Mouse (Mus musculus): ENCODE measurements around the gene Mthfr.
"Not testable (repeated sequence)": the region's sequence is repeated elsewhere in the genome, so short reads cannot be mapped to it uniquely, and the experiment has no call there.

Gene Mthfr

DNA sequence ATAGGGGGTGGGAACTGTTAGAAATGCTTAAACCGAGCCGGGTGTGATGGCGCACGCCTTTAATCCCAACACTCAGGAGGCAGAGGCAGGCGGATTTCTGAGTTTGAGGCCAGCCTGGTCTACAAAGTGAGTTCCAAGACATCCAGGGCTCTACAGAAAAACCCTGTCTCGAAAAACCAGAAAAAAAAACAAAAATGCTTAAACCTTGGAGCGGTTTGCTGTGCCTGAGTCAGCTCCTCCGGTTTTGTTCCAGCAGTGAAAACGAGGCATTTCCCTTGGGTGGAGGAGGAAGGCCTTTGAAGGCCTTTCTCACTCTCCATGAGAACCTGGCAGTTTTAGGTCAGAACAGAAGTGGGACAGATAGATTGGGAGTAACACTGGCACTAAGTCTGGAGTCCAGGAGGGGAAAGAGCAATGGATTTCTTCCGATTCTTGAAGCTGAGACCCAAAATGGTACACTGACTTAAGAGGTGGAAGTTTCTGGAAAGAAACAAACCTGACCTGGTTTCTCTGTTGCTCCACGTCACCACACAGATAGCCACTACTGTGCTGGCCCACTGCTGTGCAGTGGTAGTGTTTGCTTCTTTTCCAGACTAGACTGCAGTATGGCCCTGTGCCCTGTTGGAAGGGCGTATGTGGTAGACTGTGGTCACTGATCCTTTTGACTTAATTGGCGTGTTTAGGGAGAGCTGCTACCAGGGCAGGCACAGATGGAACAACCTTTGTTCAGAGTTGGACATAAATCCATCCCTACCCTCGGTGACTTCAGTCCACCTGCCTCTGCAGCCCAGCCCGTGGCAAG is 1.4 kb downstream of the Mthfr start:
- peak; percentile 37 for DNase-seq (ENCODE audit: low spot score)

DNA sequence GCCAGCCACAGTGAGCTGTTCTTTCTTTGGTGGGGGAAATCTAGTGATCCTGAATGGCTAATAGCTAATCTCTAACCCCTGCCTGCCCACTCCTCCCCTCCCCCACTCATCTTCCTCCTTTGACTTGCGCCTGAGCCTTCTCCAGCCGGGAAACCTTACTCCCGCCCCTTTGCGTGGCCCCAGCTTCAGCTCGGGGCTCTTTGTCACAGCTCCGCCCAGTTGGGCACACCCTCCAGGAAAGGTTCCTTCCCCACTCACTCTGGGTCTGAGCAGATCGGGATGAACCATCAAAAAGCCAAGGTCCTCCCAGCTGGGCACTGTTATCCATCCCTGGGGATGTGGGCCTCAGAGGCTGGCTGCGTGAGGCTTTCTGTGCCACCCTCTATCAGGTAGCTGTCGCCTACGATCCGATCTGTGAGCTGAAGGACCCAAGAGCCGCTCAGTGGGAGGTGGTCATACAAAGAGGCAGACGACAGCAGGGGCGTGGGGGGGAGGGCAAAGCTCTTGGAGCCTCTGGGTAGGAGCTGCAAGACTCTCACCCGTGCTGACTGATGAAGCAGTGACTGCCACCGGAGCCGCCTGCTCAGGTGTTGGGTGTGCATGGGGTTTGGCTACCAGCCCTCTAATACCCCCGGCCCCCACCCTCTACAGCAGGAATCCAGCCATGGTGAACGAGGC is 2.2 kb downstream of the Mthfr start:
- peak; percentile 70 for DNase-seq (ENCODE audit: low spot score)

GRCm38 (mm10) chr4:148041611-148042191 is 2.8 kb downstream of the Mthfr start:
- no peak for DNase-seq (ENCODE audit: low spot score)

DNA sequence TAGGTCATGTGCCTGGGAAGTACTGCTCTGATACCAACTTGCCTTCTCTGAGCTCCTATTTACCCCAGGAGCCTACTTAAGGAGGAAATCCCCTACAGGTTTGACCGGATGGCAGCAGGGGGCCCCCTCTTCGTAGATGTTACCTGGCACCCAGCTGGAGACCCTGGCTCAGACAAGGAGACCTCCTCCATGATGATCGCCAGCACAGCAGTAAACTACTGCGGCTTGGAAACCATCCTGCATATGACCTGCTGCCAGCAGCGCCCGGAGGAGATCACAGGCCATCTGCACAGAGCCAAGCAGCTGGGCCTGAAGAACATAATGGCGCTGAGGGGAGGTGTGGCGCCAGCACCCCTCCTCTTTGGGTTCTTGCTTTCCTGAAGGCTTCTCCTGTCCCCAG is 4.5 kb downstream of the Mthfr start:
- not testable (repeated sequence) for DNase-seq (ENCODE audit: low spot score)

DNA sequence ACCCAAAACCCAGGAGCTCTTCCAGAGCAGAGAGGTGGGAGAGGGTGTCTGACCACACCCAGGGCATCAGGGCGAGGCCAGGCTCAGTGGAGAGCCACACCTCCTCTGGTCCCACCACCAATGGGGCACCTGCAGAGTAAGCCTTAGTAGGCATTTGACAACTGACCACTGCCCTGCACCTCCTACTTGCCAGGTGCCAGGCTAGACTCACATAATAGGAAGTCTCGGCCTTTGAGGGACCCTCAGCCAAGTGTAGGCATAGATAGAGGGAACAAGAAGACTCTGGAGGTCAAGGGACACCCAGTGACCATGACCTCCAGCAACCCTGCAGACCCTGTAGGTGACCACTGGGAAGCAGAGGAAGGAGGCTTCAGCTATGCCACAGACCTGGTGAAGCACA is 5.2 kb downstream of the Mthfr start:
- no peak for DNase-seq (ENCODE audit: low spot score)

DNA sequence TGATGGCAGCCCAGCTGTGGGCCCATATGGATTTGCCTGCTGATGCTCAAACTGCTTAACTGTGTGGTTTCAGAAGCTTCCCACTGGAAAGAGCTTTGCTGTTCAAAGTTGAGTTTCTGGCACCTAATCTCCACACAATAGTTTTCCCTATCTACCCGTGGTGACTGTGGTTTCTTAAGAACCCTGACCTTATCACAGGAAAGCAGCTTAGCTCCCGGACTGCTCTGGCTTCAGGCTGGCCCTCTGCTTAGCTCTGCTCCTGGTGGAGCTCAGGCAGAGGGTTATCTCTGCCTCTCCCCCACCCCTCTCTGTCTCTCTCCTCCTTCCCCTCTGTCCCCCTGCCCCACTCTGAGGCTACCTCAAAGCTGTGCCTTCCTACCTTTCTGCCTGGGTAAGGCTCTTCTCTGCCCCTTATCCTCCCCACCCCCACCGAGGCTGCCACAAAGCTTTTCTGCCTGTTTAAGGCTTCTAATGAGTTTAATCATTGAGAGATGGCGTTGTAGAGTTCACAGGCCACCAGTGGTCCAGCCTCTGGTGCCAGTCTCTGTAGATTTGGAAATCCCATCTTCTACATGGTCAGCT is 7.7 kb downstream of the Mthfr start:
- DNase-seq (ENCODE audit: low spot score) = no peak

DNA sequence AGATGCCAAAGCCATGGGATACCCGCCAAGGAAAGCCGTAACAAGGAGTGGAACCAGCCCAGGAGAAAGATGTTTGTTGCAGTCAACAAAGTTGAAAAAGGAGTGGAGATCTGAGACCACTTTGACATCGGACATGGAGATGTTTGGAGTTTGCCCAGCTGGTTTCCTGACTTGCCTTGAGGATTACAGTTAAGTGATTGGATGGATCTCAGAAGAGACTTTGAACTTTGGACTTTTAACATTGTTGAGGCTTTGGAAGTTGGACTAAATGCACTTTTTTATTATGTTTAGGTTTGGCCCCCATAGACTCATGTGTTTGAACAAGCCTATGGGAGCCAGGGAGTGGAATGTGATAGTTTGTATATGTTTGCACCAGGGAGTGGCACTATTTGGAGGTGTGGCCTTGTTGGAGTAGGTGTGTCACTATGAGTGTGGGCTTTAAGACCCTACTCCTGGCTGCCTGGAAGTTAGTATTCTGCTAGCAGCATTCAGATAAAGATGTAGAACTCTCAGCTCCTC is 11.6 kb downstream of the Mthfr start:
- not testable (repeated sequence) for DNase-seq (ENCODE audit: low spot score)

DNA sequence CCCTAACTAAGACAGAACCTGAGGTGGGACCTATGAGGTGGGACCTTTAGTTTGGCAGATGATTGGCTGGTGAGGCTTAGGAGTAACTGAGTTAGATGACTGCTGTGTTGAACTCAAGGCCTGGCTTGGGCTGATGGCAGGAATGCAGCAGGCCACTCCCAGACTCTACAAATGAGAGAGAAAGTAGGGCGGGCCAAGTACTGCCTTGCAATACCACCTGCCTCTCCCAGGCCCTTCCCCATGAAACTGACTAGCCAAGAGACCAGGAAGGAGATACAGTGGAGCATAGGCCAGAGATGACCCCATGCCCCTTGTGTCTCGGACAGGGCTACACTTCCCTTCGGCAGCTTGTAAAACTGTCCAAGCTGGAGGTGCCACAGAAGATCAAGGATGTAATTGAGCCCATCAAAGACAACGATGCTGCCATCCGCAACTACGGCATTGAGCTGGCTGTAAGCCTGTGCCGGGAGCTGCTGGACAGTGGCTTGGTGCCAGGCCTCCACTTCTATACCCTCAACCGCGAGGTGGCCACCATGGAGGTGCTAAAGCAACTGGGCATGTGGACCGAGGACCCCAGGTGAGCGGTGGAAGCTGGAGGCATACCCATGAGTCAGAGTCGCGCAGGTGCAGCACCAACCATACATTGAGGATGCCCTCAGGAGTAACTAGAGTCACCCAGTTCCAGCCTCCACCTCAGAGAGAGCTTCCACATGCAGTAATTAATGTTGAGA is 12.3 kb downstream of the Mthfr start:
- DNase-seq (ENCODE audit: low spot score) = no peak

GRCm38 (mm10) chr4:148051886-148052285 is 13.0 kb downstream of the Mthfr start:
- DNase-seq (ENCODE audit: low spot score) = no peak

GRCm38 (mm10) chr4:148052976-148053375 is 14.1 kb downstream of the Mthfr start:
- DNase-seq (ENCODE audit: low spot score) = no peak

DNA sequence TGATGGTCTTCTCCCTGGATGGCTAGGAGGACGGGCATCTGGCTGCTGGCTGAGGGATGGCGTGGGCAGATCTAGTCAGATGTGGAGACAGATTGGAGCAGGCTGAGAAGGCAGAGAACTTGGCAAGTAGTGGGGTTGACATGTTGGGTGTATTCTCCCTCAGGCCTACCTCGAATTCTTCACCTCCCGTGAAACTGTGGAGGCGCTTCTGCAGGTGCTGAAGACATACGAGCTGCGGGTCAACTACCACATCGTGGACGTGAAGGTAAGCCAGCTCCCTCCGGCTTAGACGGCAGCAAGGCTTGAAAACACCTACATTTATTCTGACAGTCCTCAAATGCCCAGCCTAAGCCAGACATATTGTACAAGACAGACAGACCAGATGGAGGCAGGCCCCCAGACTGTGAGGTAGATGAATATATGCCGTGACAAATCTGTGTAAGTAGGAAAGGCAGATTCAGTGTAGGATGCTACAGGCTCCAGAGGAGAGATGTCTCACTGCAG is 14.6 kb downstream of the Mthfr start:
- no peak for DNase-seq (ENCODE audit: low spot score)

DNA sequence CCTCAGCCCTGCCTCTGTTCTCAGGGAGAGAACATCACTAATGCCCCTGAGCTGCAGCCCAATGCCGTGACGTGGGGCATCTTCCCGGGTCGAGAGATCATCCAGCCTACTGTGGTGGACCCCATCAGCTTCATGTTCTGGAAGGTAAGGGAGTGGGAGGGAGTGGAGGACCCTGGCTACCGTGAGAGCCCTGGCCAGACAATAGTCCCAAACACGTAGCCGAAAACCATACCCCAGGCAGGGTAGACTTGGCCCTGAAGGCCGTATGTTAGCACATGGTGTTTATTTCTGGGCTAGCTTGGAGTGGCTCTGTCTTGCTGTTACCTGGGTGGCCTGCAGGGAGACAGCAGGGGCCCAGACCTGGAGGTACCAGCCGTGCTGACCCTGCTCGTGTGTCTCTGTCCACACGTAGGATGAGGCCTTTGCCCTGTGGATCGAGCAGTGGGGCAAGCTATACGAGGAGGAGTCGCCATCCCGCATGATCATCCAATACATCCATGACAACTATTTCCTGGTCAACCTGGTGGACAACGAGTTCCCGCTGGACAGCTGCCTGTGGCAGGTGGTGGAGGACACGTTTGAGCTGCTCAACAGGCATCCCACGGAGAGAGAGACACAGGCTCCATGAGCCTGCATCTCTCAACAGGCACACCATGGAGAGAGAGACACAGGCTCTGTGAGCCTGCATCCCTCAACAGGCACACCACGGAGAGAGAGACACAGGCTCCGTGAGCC is 16.3 kb downstream of the Mthfr start:
- DNase-seq (ENCODE audit: low spot score) = no peak

- no peak for DNase-seq (ENCODE audit: low spot score)
Measured at GRCm38 (mm10) chr4:148056246-148056645, 17.4 kb downstream of the Mthfr start.

GRCm38 (mm10) chr4:148056801-148057200 is 17.9 kb downstream of the Mthfr start:
- DNase-seq (ENCODE audit: low spot score) = no peak

- no peak for DNase-seq (ENCODE audit: low spot score)
Measured at GRCm38 (mm10) chr4:148057661-148058209, 18.9 kb downstream of the Mthfr start.

DNA sequence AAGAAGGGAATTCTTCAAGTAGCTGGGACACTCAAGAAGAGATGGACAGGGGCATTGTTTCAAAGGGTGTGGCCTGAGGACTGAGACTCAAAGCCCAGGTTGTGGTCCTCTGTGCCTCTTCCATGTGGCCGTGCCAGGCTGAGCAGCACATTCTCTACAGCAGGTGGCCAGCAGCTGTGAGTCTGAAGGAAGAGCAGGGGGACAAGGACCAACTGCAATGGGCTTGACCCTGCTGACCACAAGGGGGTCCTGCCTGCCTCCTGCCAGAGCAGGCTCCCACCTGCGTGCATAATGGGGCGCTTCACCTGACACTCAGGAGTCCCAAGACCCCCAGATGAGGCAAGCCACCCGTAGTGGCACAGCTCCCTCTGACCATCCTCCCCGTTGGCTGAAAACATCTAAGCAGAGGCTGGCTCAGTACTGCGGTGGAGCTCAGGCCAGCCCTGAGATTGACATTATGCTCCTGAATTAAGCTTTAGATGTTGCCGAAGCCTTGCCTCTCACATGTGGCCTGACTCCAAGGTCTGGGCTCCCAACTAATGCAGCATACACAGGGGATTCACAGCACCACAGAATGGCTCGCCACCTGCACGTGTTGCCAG is 19.4 kb downstream of the Mthfr start:
- DNase-seq (ENCODE audit: low spot score) = no peak

DNA sequence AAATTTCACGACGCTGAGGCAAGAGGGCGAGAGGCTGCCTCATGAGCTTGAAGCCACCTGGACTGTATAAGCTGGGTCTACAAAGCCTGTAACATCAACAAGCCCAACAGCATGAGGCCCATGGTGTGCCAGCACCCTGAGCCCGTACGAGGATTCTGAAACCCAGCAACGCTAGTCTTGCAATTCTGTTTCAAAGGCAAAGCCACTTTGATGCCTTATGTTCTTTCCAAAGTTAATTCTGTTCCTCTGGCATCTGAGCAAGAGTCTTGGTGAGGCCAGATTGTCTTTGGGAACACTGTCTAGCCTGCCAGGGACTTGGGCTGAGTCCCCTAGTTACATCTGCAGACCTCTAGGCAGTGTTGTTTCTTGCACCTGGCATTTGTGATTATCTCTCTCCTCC is 20.1 kb downstream of the Mthfr start:
- DNase-seq (ENCODE audit: low spot score) = no peak

- no peak for DNase-seq (ENCODE audit: low spot score)
Measured at GRCm38 (mm10) chr4:148060120-148061085, 21.5 kb downstream of the Mthfr start.

GRCm38 (mm10) chr4:148061086-148061480 is 22.2 kb downstream of the Mthfr start:
- DNase-seq (ENCODE audit: low spot score) = no peak
